Mouse (Mus musculus) heart, embryonic 11.5 days (tissue): ENCODE results near the gene Lrch1. TPM values are rescaled to one million over a fixed set of nuclear protein-coding genes. Genes with fewer than 3 reads are reported as not detected.

Experiments used
- ATAC-seq: fragments of 200-750 bp; cut with Nextera tagmentation; replicated peaks from 2 replicates; pipeline ENCODE4 v1.8.0; 2017; ENCODE audit warnings: moderate library complexity; ENCODE audit not compliant: insufficient number of reproducible peaks, low FRiP score, low TSS enrichment
- H3K27ac ChIP-seq: fragments of 300-500 bp; sonication (generic); 2 replicates; pipeline ENCODE4 v1.5.1; 2014; ENCODE audit warnings: mild to moderate bottlenecking, low read depth, low read length
- H3K27me3 ChIP-seq: fragments of 300-500 bp; sonication (generic); 2 replicates; pipeline ENCODE4 v1.6.1; 2014; ENCODE audit warnings: mild to moderate bottlenecking, low read length, mixed read lengths; ENCODE audit not compliant: control insufficient read depth, insufficient read depth
- H3K36me3 ChIP-seq: fragments of 300-500 bp; sonication (generic); 2 replicates; pipeline ENCODE4 v1.6.1; 2014; ENCODE audit warnings: mild to moderate bottlenecking, low read length, moderate library complexity, mixed read lengths; ENCODE audit not compliant: control insufficient read depth, insufficient read depth
- H3K4me1 ChIP-seq: fragments of 300-500 bp; sonication (generic); 2 replicates; pipeline ENCODE4 v1.6.1; 2014; ENCODE audit warnings: low read length; ENCODE audit not compliant: control insufficient read depth, insufficient read depth
- H3K4me2 ChIP-seq: fragments of 300-500 bp; sonication (generic); 2 replicates; pipeline ENCODE4 v1.6.1; 2014; ENCODE audit warnings: mild to moderate bottlenecking, moderate library complexity
- H3K4me3 ChIP-seq: fragments of 300-500 bp; sonication (generic); 2 replicates; pipeline ENCODE4 v1.5.1; 2014; ENCODE audit warnings: low read depth, low read length
- H3K9ac ChIP-seq: fragments of 300-500 bp; sonication (generic); 2 replicates; pipeline ENCODE4 v1.6.1; 2014; ENCODE audit warnings: mild to moderate bottlenecking, low read depth, low read length, moderate library complexity
- H3K9me3 ChIP-seq: fragments of 300-500 bp; sonication (generic); replicated peaks from 2 replicates; pipeline ENCODE4 v1.6.1; 2016; ENCODE audit warnings: low read length; ENCODE audit not compliant: control insufficient read depth
- WGBS: fragments of 180-500 bp; shearing (Covaris S2); extraction: QIAGEN DNeasy Blood & Tissue Kit; methylation state at CpG from one replicate; pipeline ENCODE4 v1.1.7; 2014; ENCODE audit not compliant: insufficient replicate concordance; 5-methylcytosine and 5-hydroxymethylcytosine counted together
- polyA plus RNA-seq: library from polyadenylated mRNA; unstranded; fragments of >200 nt; fragmentation: Nextera tagmentation; extraction: Ambion mirVana; gene quantifications from 2 replicates; pipeline ENCODE4 v1.2.1, GENCODE M21; 2014

Lrch1 gene
- polyA plus RNA-seq, 1 experiment from 2014 or later, result 10.0 TPM

DNA sequence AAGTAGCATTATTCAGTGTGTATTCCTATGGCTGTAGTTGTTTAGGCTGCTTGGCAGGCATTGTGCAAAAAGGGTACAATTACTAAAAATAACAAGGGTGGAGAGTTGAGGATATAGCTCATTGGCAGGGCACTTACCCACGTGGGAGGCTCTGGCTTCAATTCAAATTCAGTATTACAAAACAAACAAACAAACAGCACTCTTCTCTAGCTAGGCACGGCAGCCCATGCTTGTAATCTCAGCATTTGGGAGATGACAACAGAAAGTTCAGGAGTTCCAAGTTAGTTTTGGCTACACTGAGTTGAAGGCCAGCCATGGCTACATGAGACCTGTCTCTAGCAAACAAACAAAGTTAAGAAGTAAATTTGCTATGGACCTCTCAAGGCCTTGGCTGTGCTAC lies 9.0 kb upstream of the Lrch1 start:
- no peak for ATAC-seq
- 42% methylated on average over 2 of the region's 2 CpGs for WGBS

DNA sequence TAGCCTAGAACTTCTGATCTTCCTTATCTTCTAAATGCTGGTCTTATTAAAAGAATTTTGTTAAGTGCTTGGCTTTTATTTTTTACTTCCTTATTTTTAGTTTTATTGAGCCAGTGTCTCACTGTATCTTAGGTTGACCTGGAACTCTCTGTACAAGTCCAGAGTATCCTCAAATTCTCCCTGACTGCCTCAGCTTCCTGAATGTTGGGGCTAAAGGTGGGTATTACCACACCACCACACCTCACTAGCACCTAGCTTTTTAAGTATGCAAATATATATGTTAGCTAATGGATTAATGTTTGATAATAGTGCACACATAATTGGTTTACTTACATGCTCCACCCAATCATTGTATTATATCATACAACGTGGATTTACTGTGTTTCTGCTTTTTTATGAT lies 8.6 kb upstream of the Lrch1 start:
- no peaks in the 10 kb centered on the region for H3K4me1 ChIP-seq
- WGBS, result 67% methylated on average over 1 of the region's 1 CpGs
- no peaks in the 10 kb centered on the region for H3K27me3 ChIP-seq
- no peaks in the 10 kb centered on the region for H3K9me3 ChIP-seq
- no peak overlapping the region for H3K9ac ChIP-seq
- no peak overlapping the region for H3K4me3 ChIP-seq
- ATAC-seq, result no peak
- no peak overlapping the region for H3K27ac ChIP-seq
- no peaks in the 10 kb centered on the region for H3K36me3 ChIP-seq
- H3K4me2 ChIP-seq, result no peak overlapping the region

More for the DNA sequence above, 9.0 kb upstream of the Lrch1 start:
- no peak overlapping the region for H3K27ac ChIP-seq
- H3K4me2 ChIP-seq, result no peak overlapping the region
- H3K4me1 ChIP-seq, result no peaks in the 10 kb centered on the region
- H3K27me3 ChIP-seq, result no peaks in the 10 kb centered on the region
- no peak overlapping the region for H3K4me3 ChIP-seq
- no peak overlapping the region for H3K9ac ChIP-seq
- no peaks in the 10 kb centered on the region for H3K36me3 ChIP-seq
- H3K9me3 ChIP-seq, result no peaks in the 10 kb centered on the region

GRCm38 (mm10) chr14:74948426-74949240 lies 957 bp upstream of the Lrch1 start:
- peak overlapping the region; percentile 24; the same call in 1 of the 2 replicates for H3K27ac ChIP-seq
- peaks cover 11% of the 10 kb centered on the region for H3K4me1 ChIP-seq
- no peak overlapping the region for H3K9ac ChIP-seq
- WGBS, result 39% methylated on average over 14 of the region's 14 CpGs
- H3K9me3 ChIP-seq, result no peaks in the 10 kb centered on the region
- ATAC-seq, result no peak
- no peaks in the 10 kb centered on the region for H3K27me3 ChIP-seq
- peak overlapping the region; percentile 90 for H3K4me2 ChIP-seq
- H3K36me3 ChIP-seq, result no peaks in the 10 kb centered on the region
- no peak overlapping the region for H3K4me3 ChIP-seq

- Histone ChIP-seq H3K9ac (peak overlapping the region; percentile 94), H3K4me1 (peaks cover 12% of the 10 kb centered on the region), H3K4me2 (peak overlapping the region; percentile 90), H3K9me3 (no peaks in the 10 kb centered on the region), H3K27me3 (no peaks in the 10 kb centered on the region), H3K36me3 (no peaks in the 10 kb centered on the region), H3K4me3 (peak overlapping the region; percentile 96), H3K27ac (peak overlapping the region; percentile 88)
- ATAC-seq, result no peak
- 31% methylated on average over 13 of the region's 13 CpGs for WGBS
Observed at GRCm38 (mm10) chr14:74948014-74948396, 329 bp upstream of the Lrch1 start.

- H3K4me1 ChIP-seq, result peaks cover 16% of the 10 kb centered on the region
- H3K27me3 ChIP-seq, result no peaks in the 10 kb centered on the region
- no peaks in the 10 kb centered on the region for H3K36me3 ChIP-seq
- under 1% methylated on average over 46 of the region's 56 CpGs for WGBS
- no peaks in the 10 kb centered on the region for H3K9me3 ChIP-seq
- peak overlapping the region; percentile 96 for H3K4me3 ChIP-seq
- H3K4me2 ChIP-seq, result peak overlapping the region; percentile 90
- peak; percentile 67 for ATAC-seq
- H3K27ac ChIP-seq, result peak overlapping the region; percentile 88
- H3K9ac ChIP-seq, result peak overlapping the region; percentile 94
Observed at GRCm38 (mm10) chr14:74946751-74947375, 813 bp downstream of the Lrch1 start.

DNA sequence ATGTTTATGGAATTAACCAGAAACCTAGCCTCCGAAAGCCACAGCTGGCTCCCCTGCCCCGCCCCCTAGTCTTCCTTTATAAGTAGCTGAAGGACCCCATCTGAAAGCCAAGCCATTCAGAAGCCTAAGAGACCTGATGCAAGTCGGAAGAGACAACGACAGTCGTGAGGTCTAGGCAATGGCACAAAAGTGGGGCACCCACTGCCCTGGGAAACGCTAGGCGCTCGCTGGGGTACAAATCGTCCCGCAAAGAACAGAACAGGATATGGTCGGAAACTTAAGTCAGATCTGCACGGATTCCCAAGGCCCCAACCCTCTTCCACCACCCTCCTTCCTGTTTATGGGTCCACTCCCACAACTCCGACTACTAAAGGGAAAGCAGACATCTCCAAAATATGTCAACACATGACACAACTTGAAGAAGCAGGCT lies 1.3 kb downstream of the Lrch1 start:
- peak overlapping the region; percentile 88; the same call in 1 of the 2 replicates for H3K27ac ChIP-seq
- 5% methylated on average over 13 of the region's 13 CpGs for WGBS
- ATAC-seq, result peak; percentile 1; the same call in 1 of the 2 replicates

GRCm38 (mm10) chr14:74945266-74946215 lies 2.1 kb downstream of the Lrch1 start:
- Histone ChIP-seq H3K9me3 (no peaks in the 10 kb centered on the region), H3K36me3 (no peaks in the 10 kb centered on the region), H3K9ac (peak overlapping the region; percentile 94; the same call in 1 of the 2 replicates), H3K27me3 (no peaks in the 10 kb centered on the region), H3K4me2 (peak overlapping the region; percentile 90), H3K4me1 (peaks cover 16% of the 10 kb centered on the region), H3K27ac (no peak overlapping the region), H3K4me3 (peak overlapping the region; percentile 96)
- 67% methylated on average over 11 of the region's 11 CpGs for WGBS
- no peak for ATAC-seq

More for the DNA sequence above, 1.3 kb downstream of the Lrch1 start:
- Histone ChIP-seq H3K4me2 (peak overlapping the region; percentile 90), H3K27me3 (no peaks in the 10 kb centered on the region), H3K4me3 (peak overlapping the region; percentile 96), H3K4me1 (peaks cover 16% of the 10 kb centered on the region), H3K36me3 (no peaks in the 10 kb centered on the region), H3K9ac (peak overlapping the region; percentile 94), H3K9me3 (no peaks in the 10 kb centered on the region)

GRCm38 (mm10) chr14:74944128-74944755 lies 3.4 kb downstream of the Lrch1 start:
- no peak overlapping the region for H3K4me3 ChIP-seq
- H3K9me3 ChIP-seq, result no peaks in the 10 kb centered on the region
- no peak overlapping the region for H3K9ac ChIP-seq
- ATAC-seq, result no peak
- no peaks in the 10 kb centered on the region for H3K36me3 ChIP-seq
- WGBS, result 87% methylated on average over 7 of the region's 7 CpGs
- no peak overlapping the region for H3K27ac ChIP-seq
- H3K4me1 ChIP-seq, result peaks cover 16% of the 10 kb centered on the region
- H3K4me2 ChIP-seq, result no peak overlapping the region
- H3K27me3 ChIP-seq, result no peaks in the 10 kb centered on the region
